Mouse (Mus musculus) heart, embryonic 14.5 days (tissue): Measurements from ENCODE around the gene Ptpdc1. TPM values are rescaled to one million over a fixed set of nuclear protein-coding genes. Genes with fewer than 3 reads are reported as not detected.
A peak's percentile ranks its signal among the peaks of the same experiment; 100 is the strongest.

Source experiments
- ATAC-seq: fragments of 200-750 bp; cut with Nextera tagmentation; 2 replicates; pipeline ENCODE4 v1.8.0; 2017; ENCODE audit warnings: low read depth, moderate TSS enrichment; ENCODE audit not compliant: insufficient number of reproducible peaks, insufficient read depth, low FRiP score
- H3K27ac ChIP-seq, 2 experiments: fragments of 200-500 bp in 1 of 2; fragments of 300-500 bp in 1 of 2; sonication (generic) in 1 of 2; replicated peaks in 1 of 2; 2 replicates each; pipeline ENCODE4 v1.5.1; 2012 to 2014; ENCODE audit warnings: low read depth in 2 of 2, low read length in 2 of 2, control low read depth in 1 of 2, mild to moderate bottlenecking in 1 of 2, mixed read lengths in 1 of 2; ENCODE audit not compliant: control insufficient read depth in 1 of 2, insufficient read depth in 1 of 2
- H3K27me3 ChIP-seq: fragments of 300-500 bp; sonication (generic); 2 replicates; pipeline ENCODE4 v1.6.1; 2014; ENCODE audit warnings: mild to moderate bottlenecking, low read length, control low read depth; ENCODE audit not compliant: control insufficient read depth, insufficient read depth
- H3K36me3 ChIP-seq: fragments of 300-500 bp; sonication (generic); 2 replicates; pipeline ENCODE4 v1.6.1; 2014; ENCODE audit warnings: mild to moderate bottlenecking, control low read depth, low read length, mixed read lengths; ENCODE audit not compliant: control insufficient read depth, insufficient read depth
- H3K4me1 ChIP-seq, 2 experiments: fragments of 200-500 bp in 1 of 2; fragments of 300-500 bp in 1 of 2; sonication (generic) in 1 of 2; 2 replicates each; pipeline ENCODE4 v1.6.1; 2012 to 2014; ENCODE audit warnings: low read length in 2 of 2, control low read depth in 1 of 2, mixed read lengths in 1 of 2; ENCODE audit not compliant: control insufficient read depth in 2 of 2, insufficient read depth in 2 of 2
- H3K4me2 ChIP-seq: fragments of 300-500 bp; sonication (generic); 2 replicates; pipeline ENCODE4 v1.6.1; 2014; ENCODE audit warnings: mild to moderate bottlenecking, low read length
- H3K4me3 ChIP-seq, 2 experiments: fragments of 200-500 bp in 1 of 2; fragments of 300-500 bp in 1 of 2; sonication (generic) in 1 of 2; 2 replicates each; pipeline ENCODE4 v1.5.1; 2012 to 2014; ENCODE audit warnings: low read length in 2 of 2, mild to moderate bottlenecking in 2 of 2, control low read depth in 1 of 2, low read depth in 1 of 2, moderate library complexity in 1 of 2; ENCODE audit not compliant: control insufficient read depth in 1 of 2, insufficient read depth in 1 of 2
- H3K9ac ChIP-seq: fragments of 300-500 bp; sonication (generic); 2 replicates; pipeline ENCODE4 v1.6.1; 2014; ENCODE audit warnings: mild to moderate bottlenecking, low read length
- H3K9me3 ChIP-seq: fragments of 300-500 bp; sonication (generic); 2 replicates; pipeline ENCODE4 v1.6.1; 2016; ENCODE audit warnings: low read length, control low read depth; ENCODE audit not compliant: control insufficient read depth
- WGBS: fragments of 180-500 bp; shearing (Covaris S2); extraction: QIAGEN DNeasy Blood & Tissue Kit; methylation state at CpG from one replicate; pipeline ENCODE4 v1.1.7; 2014; 5-methylcytosine and 5-hydroxymethylcytosine counted together
- microRNA counts: library from miRNA; unstranded; fragments of <30 nt; microRNA quantifications from one replicate; lab custom pipeline; 2016
- microRNA-seq: library from miRNA; unstranded; fragments of <30 nt; microRNA quantifications from one replicate; pipeline ENCODE4, GENCODE M21; 2016
- polyA plus RNA-seq: library from polyadenylated mRNA; unstranded; fragments of >200 nt; fragmentation: Nextera tagmentation; extraction: Ambion mirVana; gene quantifications from 2 replicates; pipeline ENCODE4 v1.2.1, GENCODE M21; 2014

The Ptpdc1 gene
- polyA plus RNA-seq, 1 experiment from 2014 or later: 8.6 TPM

- H3K9ac ChIP-seq: no peak overlapping the region
- no peak for ATAC-seq
- no peaks in the 10 kb centered on the region for H3K9me3 ChIP-seq
- H3K4me3 ChIP-seq: no peak overlapping the region
- H3K27me3 ChIP-seq: no peaks in the 10 kb centered on the region
- no peak overlapping the region for H3K4me2 ChIP-seq
- 34% methylated on average over 2 of the region's 2 CpGs for WGBS
- peaks cover 14% of the 10 kb centered on the region for H3K36me3 ChIP-seq
- H3K4me1 ChIP-seq: no peaks in the 10 kb centered on the region
- no peak overlapping the region for H3K27ac ChIP-seq
Observed at GRCm38 (mm10) chr13:48529028-48529427, 96.4 kb downstream of the Ptpdc1 start.

- peak; percentile 32; the same call in 1 of the 2 replicates for ATAC-seq
Observed at GRCm38 (mm10) chr13:48528123-48528871, 97.2 kb downstream of the Ptpdc1 start.

More at GRCm38 (mm10) chr13:48528123-48528871, 97.2 kb downstream of the Ptpdc1 start:
- no peaks in the 10 kb centered on the region for H3K4me1 ChIP-seq
- H3K4me2 ChIP-seq: no peak overlapping the region
- H3K9me3 ChIP-seq: no peaks in the 10 kb centered on the region
- no peaks in the 10 kb centered on the region for H3K27me3 ChIP-seq
- no peak overlapping the region for H3K27ac ChIP-seq
- WGBS: 50% methylated on average over 15 of the region's 15 CpGs
- no peak overlapping the region for H3K9ac ChIP-seq
- H3K36me3 ChIP-seq: peaks cover 8% of the 10 kb centered on the region
- H3K4me3 ChIP-seq: no peak overlapping the region

MicroRNA genes within 50 kb of the gene (microRNA counts, 519-probe panel; counts per million panel counts)
- 8,834 counts per million, percentile 100 among the panel's probes with 10 or more counts for microRNA mmu-let-7a (lab: Ali Mortazavi, UCI)
- microRNA mmu-let-7d (lab: Ali Mortazavi, UCI): 8,770 counts per million, percentile 99 among the panel's probes with 10 or more counts
- 7,675 counts per million, percentile 96 among the panel's probes with 10 or more counts for microRNA mmu-let-7f (lab: Ali Mortazavi, UCI)

Small RNA genes within 50 kb of the gene (microRNA-seq; reads per million reads assigned to microRNA genes)
- gene Gm24111: not detected
- gene Mirlet7a-1: 119 reads per million, percentile 54 among the genes with 10 or more reads in this experiment
- gene Mirlet7d: 17,218 reads per million, percentile 96 among the genes with 10 or more reads in this experiment
- gene Mirlet7f-1: not detected

Other genes with a start within 250 kb of the Ptpdc1 start
- gene Zfp169, start 112.2 kb downstream of the Ptpdc1 start, polyA plus RNA-seq: 3.3 and 3.6 TPM in 2 replicates
- gene A830005F24Rik, start 112.1 kb downstream of the Ptpdc1 start, polyA plus RNA-seq: 0.27 and 0.80 TPM in 2 replicates
- 0.57 TPM in 1 of 2 replicates, not detected in the other for gene Barx1, start 37.3 kb upstream of the Ptpdc1 start, polyA plus RNA-seq
- gene Phf2, start 245.5 kb upstream of the Ptpdc1 start, polyA plus RNA-seq: 5.1 and 5.9 TPM in 2 replicates